In genomic region chr16:91320608-91321007, GRCm38 (mm10) we compare ENCODE assay signal across 11 mouse cellular contexts. TPM values are rescaled to one million over a fixed set of nuclear protein-coding genes. Genes with fewer than 3 reads are reported as not detected.
DNase-seq lines count a peak whose midpoint lies in the region; ATAC-seq and TF ChIP-seq lines count a peak whose summit lies in the region.
"Had no signal": no experiment of that assay in that cellular context is flagged by ENCODE, and none has a peak within 500 bp of the region (broad histone marks: within the 10 kb centered on the region; RNA-seq: fewer than 3 reads in every experiment).

No protein-coding gene starts in this region.

- no peak for TF ChIP-seq EP300 in ES-Bruce4 (IDR thresholded peaks at IDR 0.05; ENCODE audit: insufficient read depth, low read depth, low read length)

- H3K27me3 ChIP-seq in embryonic facial prominence, embryonic 14.5 days (replicated peaks; ENCODE audit: control insufficient read depth, insufficient read depth, low read length), result no peaks in the 10 kb centered on the region; the same call in 1 of the 2 replicates
- H3K27me3 ChIP-seq in embryonic facial prominence, embryonic 10.5 days (replicated peaks; ENCODE audit: low read depth, poor library complexity, severe bottlenecking), result peaks cover 46% of the 10 kb centered on the region
- H3K27me3 ChIP-seq in ES-Bruce4 (ENCODE audit: control insufficient read depth, insufficient read depth, low read length, poor library complexity, severe bottlenecking), result no peaks in the 10 kb centered on the region
- H3K27me3 ChIP-seq in forebrain, embryonic 13.5 days, result peaks cover 79% of the 10 kb centered on the region

- no peak overlapping the region for H3K4me3 ChIP-seq in embryonic facial prominence, embryonic 14.5 days (ENCODE audit: low read depth, low read length)
- H3K4me3 ChIP-seq in embryonic facial prominence, embryonic 10.5 days, result no peak overlapping the region
- H3K4me3 ChIP-seq in ES-Bruce4 (ENCODE audit: low read depth, low read length), result peak overlapping the region; percentile 5; the same call in 1 of the 2 replicates
- peak overlapping the region; percentile 25 for H3K4me3 ChIP-seq in forebrain, embryonic 13.5 days

- TF ChIP-seq POLR2A in ES-Bruce4 (IDR thresholded peaks at IDR 0.05; ENCODE audit: insufficient read depth, low read length), result no peak

- H3K9me3 ChIP-seq in embryonic facial prominence, embryonic 14.5 days (ENCODE audit: control insufficient read depth, low read length), result no peaks in the 10 kb centered on the region
- H3K9me3 ChIP-seq in embryonic facial prominence, embryonic 10.5 days, result no peaks in the 10 kb centered on the region
- H3K9me3 ChIP-seq in ES-Bruce4 (replicated peaks; ENCODE audit: control insufficient read depth, insufficient read depth, low read length, poor library complexity, severe bottlenecking), result no peaks in the 10 kb centered on the region
- no peaks in the 10 kb centered on the region for H3K9me3 ChIP-seq in forebrain, embryonic 13.5 days (replicated peaks)

- no peak overlapping the region for H3K9ac ChIP-seq in embryonic facial prominence, embryonic 14.5 days (ENCODE audit: low read depth, low read length)
- no peak overlapping the region for H3K9ac ChIP-seq in ES-Bruce4 (ENCODE audit: low read depth, poor library complexity, severe bottlenecking)
- 0 out of 2 replicates have a peak overlapping the region, but pooled peaks have one; percentile 27 for H3K9ac ChIP-seq in forebrain, embryonic 13.5 days

- no peak overlapping the region for H3K4me2 ChIP-seq in embryonic facial prominence, embryonic 14.5 days (ENCODE audit: low read depth, low read length)
- peak overlapping the region; percentile 57 for H3K4me2 ChIP-seq in forebrain, embryonic 13.5 days

- DNase-seq in embryonic facial prominence, embryonic 14.5 days (ENCODE audit: low spot score), result no peak
- no peak for DNase-seq in embryonic facial prominence, embryonic 10.5 days (ENCODE audit: low spot score)
- no peak for DNase-seq in kidney, postnatal 36 days
- no peak for DNase-seq in adrenal gland, adult (ENCODE audit: inconsistent age in 2 of 2, low spot score in 1 of 2)
- DNase-seq: heart, postnatal 10 days; lung, postnatal 36 days had no signal

- ATAC-seq in embryonic facial prominence, embryonic 14.5 days (ENCODE audit: low read depth), result peak; percentile 30; the same call in 1 of the 2 replicates
- no peak for ATAC-seq in forebrain, embryonic 13.5 days
- ATAC-seq in megakaryocyte-erythroid progenitor cell, adult 5-6 weeks (replicated peaks; ENCODE audit: low FRiP score, low TSS enrichment, poor library complexity, severe bottlenecking), result peak; percentile 46
- ATAC-seq in CD4-positive, CD25-positive, alpha-beta regulatory T cell, adult 4 months, result no peak

- 70% methylated on average over 15 of the region's 15 CpGs for WGBS in embryonic facial prominence, embryonic 14.5 days
- WGBS in embryonic facial prominence, embryonic 10.5 days, result 68% methylated on average over 15 of the region's 15 CpGs
- 19% methylated on average over 15 of the region's 15 CpGs for WGBS in forebrain, embryonic 13.5 days

- no peaks in the 10 kb centered on the region for H3K4me1 ChIP-seq in embryonic facial prominence, embryonic 14.5 days (ENCODE audit: control insufficient read depth, insufficient read depth, low read length)
- peaks cover 5% of the 10 kb centered on the region; the same call in 1 of the 2 replicates for H3K4me1 ChIP-seq in embryonic facial prominence, embryonic 10.5 days
- peaks cover 3% of the 10 kb centered on the region for H3K4me1 ChIP-seq in ES-Bruce4 (ENCODE audit: control insufficient read depth, insufficient read depth, low read length)
- peaks cover 17% of the 10 kb centered on the region for H3K4me1 ChIP-seq in forebrain, embryonic 13.5 days

- H3K36me3 ChIP-seq in embryonic facial prominence, embryonic 14.5 days (ENCODE audit: control insufficient read depth, insufficient read depth, low read length), result no peaks in the 10 kb centered on the region
- no peaks in the 10 kb centered on the region for H3K36me3 ChIP-seq in embryonic facial prominence, embryonic 10.5 days (replicated peaks)
- no peaks in the 10 kb centered on the region for H3K36me3 ChIP-seq in ES-Bruce4 (ENCODE audit: control insufficient read depth, insufficient read depth, low read length, poor library complexity, severe bottlenecking)
- no peaks in the 10 kb centered on the region for H3K36me3 ChIP-seq in forebrain, embryonic 13.5 days (ENCODE audit: poor library complexity, severe bottlenecking)

- H3K27ac ChIP-seq in embryonic facial prominence, embryonic 14.5 days (replicated peaks; ENCODE audit: low read depth, low read length), result no peak overlapping the region
- H3K27ac ChIP-seq in embryonic facial prominence, embryonic 10.5 days (replicated peaks), result no peak overlapping the region
- no peak overlapping the region for H3K27ac ChIP-seq in ES-Bruce4 (ENCODE audit: insufficient read depth, low read length)
- H3K27ac ChIP-seq in forebrain, embryonic 13.5 days, result no peak overlapping the region

- no peak for TF ChIP-seq CTCF in ES-Bruce4 (IDR thresholded peaks at IDR 0.05; ENCODE audit: low read depth, low read length)

RNA-seq across cellular contexts. Expression of gene Olig1, which starts 51.0 kb away (rescaled TPM):
- 4.1 and 4.2 TPM in 2 replicates for polyA plus RNA-seq in embryonic facial prominence, embryonic 14.5 days (2014; fragmentation: Nextera tagmentation; extraction: Ambion mirVana)
- 1.9 and 3.3 TPM in 2 replicates for polyA plus RNA-seq in embryonic facial prominence, embryonic 10.5 days (2016; fragmentation: Nextera tagmentation; extraction: Ambion mirVana)
- 43.8 and 44.3 TPM in 2 replicates for polyA plus RNA-seq in ES-Bruce4 (2011; ENCODE audit: insufficient read depth, insufficient read length, low read depth, missing spikeins)
- 7.5 and 8.7 TPM in 2 replicates for polyA plus RNA-seq in forebrain, embryonic 13.5 days (2015; fragmentation: Nextera tagmentation; extraction: Ambion mirVana)
- not detected in 2 replicates for total RNA-seq in megakaryocyte-erythroid progenitor cell, adult 5-6 weeks (2014; fragmentation: Nextera tagmentation)
- total RNA-seq in megakaryocyte-erythroid progenitor cell, adult 5-6 weeks (2017), result not detected in 2 replicates
- not detected for polyA plus RNA-seq in CD4-positive, CD25-positive, alpha-beta regulatory T cell, adult 4 months (2017; shearing (Covaris generic))
- total RNA-seq: heart, postnatal 10 days had no signal
- polyA plus RNA-seq: C2C12 had no signal

RNA-seq across cellular contexts. Expression of gene Ifnar2, which starts 52.0 kb away (rescaled TPM):
- 62.7 and 67.7 TPM in 2 replicates for polyA plus RNA-seq in embryonic facial prominence, embryonic 14.5 days (2014; fragmentation: Nextera tagmentation; extraction: Ambion mirVana)
- 29.7 and 31.0 TPM in 2 replicates for polyA plus RNA-seq in embryonic facial prominence, embryonic 10.5 days (2016; fragmentation: Nextera tagmentation; extraction: Ambion mirVana)
- polyA plus RNA-seq in ES-Bruce4 (2011; ENCODE audit: insufficient read depth, insufficient read length, low read depth, missing spikeins), result 13.4 and 19.6 TPM in 2 replicates
- 29.8 and 32.5 TPM in 2 replicates for polyA plus RNA-seq in forebrain, embryonic 13.5 days (2015; fragmentation: Nextera tagmentation; extraction: Ambion mirVana)
- total RNA-seq in megakaryocyte-erythroid progenitor cell, adult 5-6 weeks (2014; fragmentation: Nextera tagmentation), result 51.9 and 52.4 TPM in 2 replicates
- 47.2 and 50.8 TPM in 2 replicates for total RNA-seq in megakaryocyte-erythroid progenitor cell, adult 5-6 weeks (2017)
- polyA plus RNA-seq in CD4-positive, CD25-positive, alpha-beta regulatory T cell, adult 4 months (2017; shearing (Covaris generic)), result 10 to 100 TPM; 45.8 to 48.2 TPM

Comparison
In these comparisons a context has a peak if more than half of its experiments do, and no peak if none do; other contexts are left out.
1. ATAC-seq: peak in embryonic facial prominence, embryonic 14.5 days (single experiment) and megakaryocyte-erythroid progenitor cell, adult 5-6 weeks (single experiment); none in forebrain, embryonic 13.5 days (single experiment) and CD4-positive, CD25-positive, alpha-beta regulatory T cell, adult 4 months (single experiment).
2. H3K4me3 ChIP-seq: peak in ES-Bruce4 (single experiment) and forebrain, embryonic 13.5 days (single experiment); none in embryonic facial prominence, embryonic 14.5 days (single experiment) and embryonic facial prominence, embryonic 10.5 days (single experiment).